Comparison of ENCODE assay signal across 20 mouse cellular contexts in the genomic region with DNA sequence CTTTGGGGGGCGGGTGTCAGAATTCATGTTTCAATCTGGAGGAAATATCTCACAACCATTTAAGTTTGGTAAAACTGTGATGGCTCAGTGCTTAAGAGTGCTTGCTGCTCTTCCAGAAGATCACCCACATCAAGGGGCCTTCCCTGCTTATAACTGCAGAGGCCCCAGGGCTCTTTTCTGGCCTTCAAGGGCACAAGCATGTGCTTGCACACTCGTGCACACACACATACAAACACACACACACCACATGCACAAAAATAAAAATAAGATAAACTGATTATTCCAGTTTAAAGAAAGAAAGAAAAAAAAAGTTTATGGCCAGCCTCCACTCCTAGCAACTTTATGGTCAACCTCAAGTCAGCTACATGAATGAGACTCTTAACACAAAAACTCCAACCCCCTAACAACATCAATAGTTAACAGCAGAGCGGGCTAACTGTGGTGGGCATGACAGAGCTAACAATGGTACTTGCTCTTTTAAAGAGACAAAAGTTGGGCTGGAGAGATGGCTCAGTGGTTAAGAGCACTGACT. TPM values are rescaled to one million over a fixed set of nuclear protein-coding genes. Genes with fewer than 3 reads are reported as not detected.
DNase-seq lines count a peak whose midpoint lies in the region; ATAC-seq and TF ChIP-seq lines count a peak whose summit lies in the region.
"Had no signal": no experiment of that assay in that cellular context is flagged by ENCODE, and none has a peak within 500 bp of the region (broad histone marks: within the 10 kb centered on the region; RNA-seq: fewer than 3 reads in every experiment).

No protein-coding gene starts in this region.

- intact Hi-C loops in gastrocnemius, postnatal 14 days (cut with DNase I; ENCODE audit: low total_unique reads), result no loop called here

- 86% methylated on average over 3 of the region's 3 CpGs for WGBS in kidney, embryonic 16.5 days
- 88% methylated on average over 3 of the region's 3 CpGs for WGBS in kidney, adult 2 months
- 69% methylated on average over 3 of the region's 3 CpGs for WGBS in liver, embryonic 15.5 days (ENCODE audit: insufficient replicate concordance)

- no peaks in the 10 kb centered on the region for H3K9me3 ChIP-seq in kidney, embryonic 16.5 days (ENCODE audit: low read length)
- no peaks in the 10 kb centered on the region for H3K9me3 ChIP-seq in megakaryocyte, embryonic 14.5 days
- H3K9me3 ChIP-seq in liver, embryonic 15.5 days (replicated peaks), result no peaks in the 10 kb centered on the region
- H3K9me3 ChIP-seq: embryonic facial prominence, embryonic 12.5 days; forebrain, embryonic 15.5 days; heart, embryonic 10.5 days; heart, embryonic 15.5 days; hindbrain, embryonic 10.5 days had no signal

- H3K9ac ChIP-seq in kidney, embryonic 16.5 days (replicated peaks; ENCODE audit: low read length), result 0 out of 2 replicates have a peak overlapping the region, but pooled peaks have one; percentile 22
- H3K9ac ChIP-seq in liver, embryonic 15.5 days, result no peak overlapping the region
- H3K9ac ChIP-seq: embryonic facial prominence, embryonic 12.5 days; forebrain, embryonic 15.5 days; heart, embryonic 15.5 days had no signal

- H3K27me3 ChIP-seq in kidney, embryonic 16.5 days (ENCODE audit: insufficient read depth, low read length), result no peaks in the 10 kb centered on the region
- H3K27me3 ChIP-seq in kidney, adult 2 months (replicated peaks; ENCODE audit: control insufficient read depth, insufficient read depth, low read length), result no peaks in the 10 kb centered on the region
- H3K27me3 ChIP-seq in megakaryocyte, embryonic 14.5 days (replicated peaks), result peaks cover 2% of the 10 kb centered on the region
- H3K27me3 ChIP-seq in liver, embryonic 15.5 days, result no peaks in the 10 kb centered on the region
- H3K27me3 ChIP-seq: embryonic facial prominence, embryonic 12.5 days; forebrain, embryonic 15.5 days; heart, embryonic 15.5 days had no signal

- no peak overlapping the region for H3K4me3 ChIP-seq in kidney, embryonic 16.5 days (ENCODE audit: low read length)
- H3K4me3 ChIP-seq in kidney, adult 2 months (ENCODE audit: insufficient read depth, low read depth, low read length), result no peak overlapping the region
- H3K4me3 ChIP-seq in megakaryocyte, embryonic 14.5 days (replicated peaks), result peak overlapping the region; percentile 10
- no peak overlapping the region for H3K4me3 ChIP-seq in liver, embryonic 15.5 days (replicated peaks)
- H3K4me3 ChIP-seq: embryonic facial prominence, embryonic 12.5 days; forebrain, embryonic 15.5 days; heart, embryonic 10.5 days; heart, embryonic 15.5 days had no signal

- ATAC-seq in kidney, embryonic 16.5 days (ENCODE audit: low FRiP score, low TSS enrichment), result no peak
- ATAC-seq in megakaryocyte, adult 5-6 weeks (ENCODE audit: poor library complexity, severe bottlenecking), result no peak
- no peak for ATAC-seq in liver, embryonic 15.5 days (ENCODE audit: insufficient read depth)
- ATAC-seq: forebrain, embryonic 15.5 days; hindbrain, embryonic 16.5 days had no signal

- DNase-seq in kidney, adult 2 months, result no peak
- no peak for DNase-seq in urinary bladder, postnatal 36 days (ENCODE audit: low spot score in 2 of 2)
- no peak for DNase-seq in gastrocnemius, postnatal 14 days
- DNase-seq: adrenal gland, adult 8-10 months; adrenal gland, postnatal 36 days; cerebellum, adult 11-12 months; cerebellum, adult 9-10 months; cerebellum, postnatal 25 days; heart, adult 18-20 months; heart, postnatal 14 days had no signal

- H3K36me3 ChIP-seq in kidney, embryonic 16.5 days (ENCODE audit: insufficient read depth, low read length), result peaks cover 7% of the 10 kb centered on the region; the same call in 1 of the 2 replicates
- H3K36me3 ChIP-seq in kidney, adult 2 months (ENCODE audit: control insufficient read depth, insufficient read depth, low read length), result no peaks in the 10 kb centered on the region
- peaks cover 13% of the 10 kb centered on the region for H3K36me3 ChIP-seq in megakaryocyte, embryonic 14.5 days (replicated peaks; ENCODE audit: low read length)
- peaks cover 10% of the 10 kb centered on the region for H3K36me3 ChIP-seq in liver, embryonic 15.5 days (replicated peaks)
- H3K36me3 ChIP-seq: forebrain, embryonic 15.5 days; heart, embryonic 15.5 days had no signal

- H3K4me1 ChIP-seq in kidney, embryonic 16.5 days (ENCODE audit: insufficient read depth, low read length), result peaks cover 25% of the 10 kb centered on the region
- peaks cover 20% of the 10 kb centered on the region for H3K4me1 ChIP-seq in kidney, adult 2 months (ENCODE audit: control insufficient read depth, insufficient read depth, low read length)
- peaks cover 54% of the 10 kb centered on the region for H3K4me1 ChIP-seq in megakaryocyte, embryonic 14.5 days
- peaks cover 43% of the 10 kb centered on the region for H3K4me1 ChIP-seq in liver, embryonic 15.5 days (replicated peaks)

- no peak for TF ChIP-seq POLR2A in kidney, adult 2 months (IDR thresholded peaks at IDR 0.05; ENCODE audit: low read depth, low read length)

- no peak for TF ChIP-seq CTCF in kidney, adult 2 months (conservative IDR thresholded peaks at IDR 0.05; ENCODE audit: insufficient read depth, insufficient read length, low read depth, low read length)

- no peak overlapping the region for H3K27ac ChIP-seq in kidney, embryonic 16.5 days (ENCODE audit: low read length)
- H3K27ac ChIP-seq in kidney, adult 2 months (ENCODE audit: insufficient read depth, low read depth, low read length), result no peak overlapping the region
- H3K27ac ChIP-seq in liver, embryonic 15.5 days (replicated peaks), result no peak overlapping the region
- H3K27ac ChIP-seq: embryonic facial prominence, embryonic 12.5 days; forebrain, embryonic 15.5 days; heart, embryonic 10.5 days; heart, embryonic 15.5 days; hindbrain, embryonic 10.5 days had no signal

- no peak overlapping the region for H3K4me2 ChIP-seq in kidney, embryonic 16.5 days (replicated peaks; ENCODE audit: low read depth, low read length)
- H3K4me2 ChIP-seq in liver, embryonic 15.5 days, result peak overlapping the region; percentile 84; the same call in 1 of the 2 replicates
- H3K4me2 ChIP-seq: forebrain, embryonic 15.5 days had no signal

RNA-seq across cellular contexts. Expression of a gene that starts 2.9 kb away (rescaled TPM):
- polyA plus RNA-seq in kidney, embryonic 16.5 days (2015; fragmentation: Nextera tagmentation; extraction: Ambion mirVana), result 17.1 and 19.6 TPM in 2 replicates
- polyA plus RNA-seq in kidney, adult 2 months (2012; rRNA removed), result 5.8 and 5.9 TPM in 2 replicates
- 1.9 and 4.7 TPM in 2 replicates for polyA plus RNA-seq in megakaryocyte, embryonic 14.5 days (2012; ENCODE audit: insufficient read depth, low replicate concordance)
- total RNA-seq in megakaryocyte, adult 5-6 weeks (2015), result 6.0 and 10.5 TPM in 2 replicates
- total RNA-seq in megakaryocyte, adult 5-6 weeks (2017), result 12.6 and 14.8 TPM in 2 replicates
- polyA plus RNA-seq in liver, embryonic 15.5 days (2015; fragmentation: Nextera tagmentation; extraction: Ambion mirVana), result 5.9 TPM in 2 replicates
- 1 to 10 TPM; 3.8 to 4.5 TPM for total RNA-seq in gastrocnemius, postnatal 14 days (2021)

RNA-seq across cellular contexts. Expression of a gene that starts 3.1 kb away (rescaled TPM):
- polyA plus RNA-seq in kidney, embryonic 16.5 days (2015; fragmentation: Nextera tagmentation; extraction: Ambion mirVana), result 6.6 and 7.6 TPM in 2 replicates
- polyA plus RNA-seq in kidney, adult 2 months (2012; rRNA removed), result 12.1 and 13.9 TPM in 2 replicates
- polyA plus RNA-seq in megakaryocyte, embryonic 14.5 days (2012; ENCODE audit: insufficient read depth, low replicate concordance), result 0.50 TPM in 1 of 2 replicates, not detected in the other
- total RNA-seq in megakaryocyte, adult 5-6 weeks (2015), result 27.4 and 32.1 TPM in 2 replicates
- total RNA-seq in megakaryocyte, adult 5-6 weeks (2017), result 16.8 and 18.7 TPM in 2 replicates
- 2.6 and 3.2 TPM in 2 replicates for polyA plus RNA-seq in liver, embryonic 15.5 days (2015; fragmentation: Nextera tagmentation; extraction: Ambion mirVana)
- total RNA-seq in gastrocnemius, postnatal 14 days (2021), result 10 to 100 TPM; 11.2 to 16.7 TPM

RNA-seq across cellular contexts. Expression of a gene that starts 37.3 kb away (rescaled TPM):
- 79.4 and 84.6 TPM in 2 replicates for polyA plus RNA-seq in kidney, embryonic 16.5 days (2015; fragmentation: Nextera tagmentation; extraction: Ambion mirVana)
- 108 and 120 TPM in 2 replicates for polyA plus RNA-seq in kidney, adult 2 months (2012; rRNA removed)
- 0.75 and 7.4 TPM in 2 replicates for polyA plus RNA-seq in megakaryocyte, embryonic 14.5 days (2012; ENCODE audit: insufficient read depth, low replicate concordance)
- total RNA-seq in megakaryocyte, adult 5-6 weeks (2015), result 4.1 and 6.2 TPM in 2 replicates
- 13.7 and 15.6 TPM in 2 replicates for total RNA-seq in megakaryocyte, adult 5-6 weeks (2017)
- polyA plus RNA-seq in liver, embryonic 15.5 days (2015; fragmentation: Nextera tagmentation; extraction: Ambion mirVana), result 52.4 and 64.0 TPM in 2 replicates
- 10 to 100 TPM; 19.3 to 21.3 TPM for total RNA-seq in gastrocnemius, postnatal 14 days (2021)

RNA-seq across cellular contexts. Expression of a gene that starts 46.0 kb away (rescaled TPM):
- 16.2 and 17.2 TPM in 2 replicates for polyA plus RNA-seq in kidney, embryonic 16.5 days (2015; fragmentation: Nextera tagmentation; extraction: Ambion mirVana)
- polyA plus RNA-seq in kidney, adult 2 months (2012; rRNA removed), result 16.9 and 17.9 TPM in 2 replicates
- 10.2 and 20.6 TPM in 2 replicates for polyA plus RNA-seq in megakaryocyte, embryonic 14.5 days (2012; ENCODE audit: insufficient read depth, low replicate concordance)
- total RNA-seq in megakaryocyte, adult 5-6 weeks (2015), result 3.3 and 3.7 TPM in 2 replicates
- 4.7 and 7.4 TPM in 2 replicates for total RNA-seq in megakaryocyte, adult 5-6 weeks (2017)
- 2.5 and 2.8 TPM in 2 replicates for polyA plus RNA-seq in liver, embryonic 15.5 days (2015; fragmentation: Nextera tagmentation; extraction: Ambion mirVana)
- 10 to 100 TPM; 82.5 to 88.4 TPM for total RNA-seq in gastrocnemius, postnatal 14 days (2021)

RNA-seq across cellular contexts. Expression of a gene that starts 47.2 kb away (rescaled TPM):
- polyA plus RNA-seq in kidney, embryonic 16.5 days (2015; fragmentation: Nextera tagmentation; extraction: Ambion mirVana), result 93.7 and 94.3 TPM in 2 replicates
- polyA plus RNA-seq in kidney, adult 2 months (2012; rRNA removed), result 164 and 176 TPM in 2 replicates
- polyA plus RNA-seq in megakaryocyte, embryonic 14.5 days (2012; ENCODE audit: insufficient read depth, low replicate concordance), result 195 and 218 TPM in 2 replicates
- 115 and 144 TPM in 2 replicates for total RNA-seq in megakaryocyte, adult 5-6 weeks (2015)
- total RNA-seq in megakaryocyte, adult 5-6 weeks (2017), result 158 and 172 TPM in 2 replicates
- polyA plus RNA-seq in liver, embryonic 15.5 days (2015; fragmentation: Nextera tagmentation; extraction: Ambion mirVana), result 27.8 and 29.1 TPM in 2 replicates
- 10 to 100 TPM; 87.8 to 90.9 TPM for total RNA-seq in gastrocnemius, postnatal 14 days (2021)
